Mouse (Mus musculus): ENCODE data around the gene Atf6.

Atf6 gene

DNA sequence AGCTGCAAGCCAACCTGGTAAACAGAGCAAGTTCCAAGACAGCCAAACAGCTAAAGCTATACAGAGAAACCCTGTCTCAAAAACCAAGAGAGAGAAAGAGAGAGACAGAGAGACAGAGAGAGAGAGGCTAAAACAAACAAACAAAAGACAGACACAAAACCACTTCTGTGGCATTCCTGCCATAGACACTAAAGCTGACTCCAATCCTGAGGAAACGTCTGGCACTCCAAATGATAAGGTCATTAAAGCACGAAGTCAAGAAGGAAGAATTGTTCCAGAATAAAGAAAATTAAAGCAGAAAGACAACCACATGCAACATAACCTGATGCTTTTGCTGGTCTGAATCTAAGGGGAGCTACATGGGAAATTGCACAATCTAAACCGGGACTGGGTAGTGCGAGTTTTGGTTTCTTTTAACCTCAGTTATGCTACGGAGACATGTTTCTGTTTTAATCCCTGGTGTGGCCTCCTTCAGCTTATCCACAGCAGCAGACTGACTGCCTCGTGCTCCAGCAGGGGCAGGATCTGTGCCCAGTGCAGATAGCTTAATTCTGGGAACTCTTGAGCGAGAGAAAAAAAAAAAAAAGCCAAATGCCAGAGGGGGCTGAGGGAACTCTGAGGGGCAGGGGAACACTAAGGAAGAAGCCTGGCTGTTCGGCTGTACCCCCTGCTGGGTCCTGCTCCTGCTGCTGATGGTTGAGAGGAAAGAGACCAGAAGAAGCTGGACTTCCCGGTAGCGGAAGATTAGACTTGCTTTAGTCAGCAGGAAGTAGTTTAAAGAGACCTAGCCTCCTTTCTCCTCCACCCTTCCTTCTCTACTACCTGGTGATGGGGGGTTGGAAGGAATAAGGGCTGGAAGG lies 21.9 kb downstream of the Atf6 start:
- DNase-seq: no peak

DNA sequence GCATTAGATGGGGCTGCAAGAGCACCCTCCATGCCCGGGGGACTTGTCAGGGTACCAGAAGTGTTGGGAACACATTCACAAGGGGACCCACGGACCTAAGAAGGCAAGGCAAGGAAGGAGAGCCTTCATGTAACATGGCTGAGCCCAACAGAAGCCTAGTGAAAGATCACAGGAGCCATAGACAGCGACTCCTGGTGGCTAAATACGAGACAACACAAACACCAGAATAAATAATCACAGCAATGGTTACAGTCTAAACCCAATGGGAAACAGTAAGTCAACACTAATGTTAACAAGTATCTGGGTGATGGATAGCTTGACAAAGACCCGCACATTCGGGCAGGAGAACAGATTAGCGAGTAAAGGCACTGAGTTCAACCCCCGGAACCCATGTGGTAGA lies 23.2 kb downstream of the Atf6 start:
- peak; percentile 26 for DNase-seq

DNA sequence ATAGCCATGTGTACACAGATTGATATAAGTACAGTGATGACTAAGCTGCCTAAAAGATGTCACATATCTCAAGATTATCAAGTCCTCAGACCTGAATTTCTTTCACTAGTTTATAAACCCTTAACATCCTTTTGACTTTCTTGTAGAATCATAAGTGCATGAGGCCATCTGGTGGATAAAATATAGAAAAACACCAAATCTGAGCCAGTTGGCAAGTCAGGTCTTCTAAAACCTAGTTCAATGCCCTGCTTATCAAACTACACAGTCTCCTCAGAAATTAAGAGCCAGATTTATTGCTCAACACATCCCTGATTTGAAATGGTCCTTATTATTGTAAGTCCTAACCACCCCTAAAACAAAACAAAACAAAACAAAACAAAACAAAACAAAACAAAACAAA lies 27.9 kb downstream of the Atf6 start:
- DNase-seq: no peak

DNA sequence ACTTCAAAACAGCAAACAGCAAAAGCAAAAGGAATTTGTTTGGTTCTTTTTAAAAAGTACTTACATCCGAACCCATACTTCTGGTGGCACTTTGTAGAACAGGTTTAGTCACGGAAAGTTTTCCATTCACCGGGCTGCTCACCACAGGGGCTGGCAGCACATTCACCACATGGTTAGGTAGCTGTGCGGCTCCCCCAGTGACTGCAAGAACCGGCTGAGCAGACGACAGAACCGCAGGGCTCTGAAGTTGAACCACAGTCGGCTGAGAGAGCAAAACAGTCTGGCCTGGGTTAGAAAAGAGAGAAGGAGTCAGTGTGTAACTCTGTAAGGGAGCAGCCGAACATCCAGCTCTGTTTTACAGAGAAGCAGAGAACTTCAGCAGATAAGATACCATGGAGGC lies 32.8 kb downstream of the Atf6 start:
- DNase-seq: peak; percentile 46

DNA sequence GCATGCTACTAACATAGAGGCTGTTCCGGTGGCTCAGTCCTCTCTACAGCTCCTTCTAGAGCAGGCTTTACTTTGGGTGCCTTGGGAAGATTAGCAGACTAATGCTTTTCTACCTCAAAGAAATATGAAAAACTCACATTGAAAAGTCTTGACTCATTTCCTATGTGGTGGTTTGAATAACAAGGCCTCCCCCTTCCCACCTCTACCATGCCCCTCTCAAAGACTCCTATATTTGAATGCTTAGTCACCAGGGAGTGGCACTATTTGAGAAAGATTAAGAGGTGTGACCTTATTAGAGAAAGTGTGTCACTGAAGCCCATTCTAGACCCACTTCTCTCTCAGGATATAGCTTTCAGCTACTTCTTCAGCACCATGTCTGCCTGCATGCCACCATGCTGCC lies 37.8 kb downstream of the Atf6 start:
- DNase-seq: no peak

DNA sequence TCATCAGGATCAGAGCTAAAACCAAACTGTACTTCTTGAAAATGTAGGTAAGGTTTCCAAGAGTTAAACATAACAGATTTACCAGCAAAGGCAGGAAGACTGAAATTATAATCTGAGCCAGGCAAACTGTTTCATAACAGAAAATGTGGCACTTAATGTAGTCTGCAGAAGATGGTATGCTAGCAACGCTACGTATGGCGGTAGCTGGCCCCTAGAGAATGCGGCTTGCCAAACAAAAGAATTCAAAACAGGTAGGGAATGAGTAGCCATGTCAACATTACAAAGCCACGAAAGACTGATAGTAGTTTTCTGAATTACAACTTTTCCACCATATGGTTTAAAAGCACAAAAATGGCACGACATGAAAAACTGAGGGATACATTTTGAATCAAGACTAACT lies 38.2 kb downstream of the Atf6 start:
- no peak for DNase-seq

DNA sequence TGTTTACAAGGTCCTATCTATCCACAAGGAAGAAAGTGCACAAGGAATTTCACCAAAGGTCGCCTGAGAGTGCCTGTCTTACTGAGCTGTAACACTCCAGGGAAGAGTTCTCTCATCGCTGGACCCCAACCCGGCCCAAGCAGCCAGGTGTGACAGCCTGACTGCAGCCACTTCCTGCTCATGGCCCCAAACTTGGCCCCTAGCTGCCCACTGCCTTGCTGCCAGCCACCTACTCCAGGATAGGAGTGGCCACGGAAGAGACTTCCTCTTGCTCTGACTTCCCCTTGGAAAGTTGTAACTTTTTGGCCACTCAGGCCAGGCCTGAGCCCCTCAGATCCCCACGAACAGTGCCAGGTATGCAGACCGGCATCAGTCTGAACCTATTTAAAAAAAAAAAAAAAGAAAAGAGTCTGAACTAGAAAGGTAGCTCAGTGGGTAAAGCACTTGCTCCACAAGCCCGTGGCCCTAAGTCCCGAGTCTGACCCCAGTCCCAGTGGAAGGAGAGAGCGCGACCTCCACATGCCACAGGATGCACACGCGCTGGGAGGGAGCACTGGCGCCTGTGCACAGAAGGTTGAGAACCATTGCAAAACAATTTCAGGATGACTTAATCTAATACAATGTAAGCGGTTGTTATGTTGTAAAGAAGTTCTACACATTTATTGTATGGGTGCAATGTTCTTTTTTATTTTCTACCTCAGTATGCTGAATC lies 47.3 kb downstream of the Atf6 start:
- DNase-seq: no peak

DNA sequence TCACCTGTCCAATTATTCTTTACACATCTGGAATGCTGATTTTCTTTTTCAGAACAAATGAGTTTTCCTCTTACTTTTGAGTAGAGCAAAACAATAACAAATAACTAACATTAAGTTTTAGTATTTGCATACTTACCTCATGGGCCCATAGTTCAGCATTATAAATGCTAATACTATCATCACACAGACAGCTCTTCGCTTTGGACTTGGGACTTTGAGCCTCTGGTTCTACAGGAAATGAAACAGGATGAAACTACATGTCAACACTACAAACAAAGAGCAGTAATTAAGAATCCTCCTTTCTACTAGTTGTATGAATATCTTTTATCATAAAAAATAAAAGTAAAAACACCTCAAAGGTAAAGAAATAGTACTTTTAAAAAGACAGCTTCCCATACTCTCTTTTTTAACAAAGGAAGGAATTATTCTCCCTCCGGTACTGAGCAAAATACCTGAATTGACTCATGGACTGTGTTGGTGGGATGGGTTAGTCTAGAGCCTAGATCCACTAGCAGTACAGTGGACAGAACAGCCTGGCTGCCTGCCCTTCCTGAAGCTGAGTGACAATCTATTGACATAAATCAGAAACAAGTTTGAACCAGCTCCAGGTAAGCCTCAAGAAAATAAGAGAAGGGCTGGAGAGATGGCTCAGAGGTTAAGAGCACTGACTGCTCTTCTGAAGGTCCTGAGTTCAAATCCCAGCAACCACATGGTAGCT lies 52.1 kb downstream of the Atf6 start:
- DNase-seq: no peak

DNA sequence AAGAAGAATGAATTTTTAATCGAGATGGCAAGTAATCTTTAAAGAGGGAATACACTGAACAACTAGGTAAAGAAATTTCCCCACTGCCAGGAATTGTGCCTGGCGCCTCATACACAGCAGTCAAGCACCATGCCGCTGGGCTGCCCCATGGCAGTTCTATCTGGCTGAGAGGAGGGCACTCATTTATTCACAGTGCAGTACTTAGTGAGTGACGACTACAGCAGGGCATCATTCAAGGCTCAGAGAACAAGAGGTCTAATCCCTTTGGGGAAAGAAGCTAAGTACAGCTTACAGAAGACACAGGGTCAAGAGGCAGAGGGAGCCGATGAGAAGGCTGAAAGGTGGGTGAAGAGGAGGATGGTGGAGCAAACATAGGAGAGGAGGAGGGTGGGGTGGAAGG lies 54.7 kb downstream of the Atf6 start:
- DNase-seq: no peak

DNA sequence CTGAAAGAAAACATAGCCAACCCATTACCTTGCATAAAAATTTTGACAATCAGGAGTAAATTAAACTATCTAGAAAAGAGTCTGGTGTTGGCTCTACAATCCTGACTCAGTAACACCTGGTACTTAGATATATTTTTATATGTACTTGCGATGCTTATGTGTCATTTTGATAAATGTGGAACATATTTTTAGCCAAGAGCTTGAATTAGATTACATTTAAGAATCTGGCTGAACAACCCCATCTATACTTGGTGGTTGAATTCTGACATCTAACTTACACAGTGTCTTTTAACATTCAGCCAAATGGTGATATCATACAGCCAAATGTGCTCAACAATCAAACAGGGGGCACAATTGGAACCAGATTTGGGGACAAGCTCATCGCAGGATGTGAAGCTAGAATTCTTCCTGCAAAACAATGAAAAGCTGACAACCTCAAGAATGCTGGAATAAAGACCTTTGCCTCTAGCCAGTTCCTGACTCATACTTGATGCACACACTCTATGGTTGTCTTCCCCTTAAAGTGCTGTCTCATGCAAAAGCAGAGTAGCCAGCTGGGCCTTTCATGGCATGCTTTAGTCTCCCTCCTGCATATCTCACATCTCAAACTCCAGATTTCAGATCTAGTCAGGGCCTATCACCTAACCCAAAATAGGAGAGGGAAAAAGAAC lies 59.8 kb downstream of the Atf6 start:
- DNase-seq: no peak

DNA sequence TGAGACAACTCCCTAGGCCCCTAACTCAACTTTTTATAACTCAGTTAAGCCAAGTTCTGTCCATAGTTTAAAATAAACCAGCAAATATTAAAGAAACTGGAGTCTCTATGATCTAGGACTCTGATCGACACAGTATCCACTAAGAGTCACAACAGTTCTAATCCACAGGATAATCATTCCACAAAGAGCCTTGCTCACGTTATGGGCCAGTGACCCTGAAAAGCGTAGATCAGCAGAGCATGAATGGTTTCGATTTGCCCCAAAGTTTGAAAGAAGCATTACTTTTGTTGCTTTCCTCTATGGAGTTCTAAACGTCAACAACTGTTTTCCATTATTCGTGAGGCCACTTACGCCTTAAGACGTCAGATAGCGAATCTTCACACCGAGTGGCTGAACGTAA lies 62.9 kb downstream of the Atf6 start:
- DNase-seq: no peak

DNA sequence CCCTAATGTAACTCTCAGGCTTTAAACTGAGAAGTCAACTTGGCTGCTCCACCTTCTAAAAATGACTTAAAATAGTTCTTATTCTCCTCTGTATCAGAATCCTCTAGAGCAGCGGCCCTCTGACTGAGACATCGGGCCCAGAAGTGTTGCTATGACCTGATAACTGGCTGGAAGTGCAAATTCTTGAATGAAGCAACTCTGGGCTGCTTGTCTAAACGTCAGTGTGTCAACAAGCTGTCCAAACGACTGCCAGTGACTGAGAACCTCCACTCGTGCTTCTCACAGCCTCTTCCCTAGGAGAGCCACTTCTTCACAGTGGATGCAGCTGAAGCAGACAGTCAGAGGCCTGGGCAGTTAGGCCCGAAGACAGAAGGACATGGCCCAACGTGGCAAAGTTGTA lies 64.9 kb downstream of the Atf6 start:
- no peak for DNase-seq

DNA sequence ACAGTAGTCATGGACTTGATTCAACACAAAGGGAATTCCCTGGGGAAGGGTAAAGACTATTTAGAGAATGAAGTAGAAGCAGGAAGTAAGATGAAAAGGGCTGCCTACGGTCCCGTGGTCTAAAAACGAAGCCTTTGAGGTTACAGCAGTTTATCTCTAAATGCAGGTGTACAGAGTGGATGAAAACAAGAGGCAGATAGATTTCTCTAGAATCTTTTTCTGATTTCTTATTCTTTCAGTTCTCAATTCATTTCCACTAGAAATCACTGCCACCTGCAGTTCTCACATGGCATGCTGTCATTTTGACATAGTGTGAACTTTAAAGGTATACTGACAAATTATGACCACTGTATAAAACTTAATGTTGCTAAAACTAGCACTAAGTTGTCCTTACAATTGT lies 66.9 kb downstream of the Atf6 start:
- no peak for DNase-seq

DNA sequence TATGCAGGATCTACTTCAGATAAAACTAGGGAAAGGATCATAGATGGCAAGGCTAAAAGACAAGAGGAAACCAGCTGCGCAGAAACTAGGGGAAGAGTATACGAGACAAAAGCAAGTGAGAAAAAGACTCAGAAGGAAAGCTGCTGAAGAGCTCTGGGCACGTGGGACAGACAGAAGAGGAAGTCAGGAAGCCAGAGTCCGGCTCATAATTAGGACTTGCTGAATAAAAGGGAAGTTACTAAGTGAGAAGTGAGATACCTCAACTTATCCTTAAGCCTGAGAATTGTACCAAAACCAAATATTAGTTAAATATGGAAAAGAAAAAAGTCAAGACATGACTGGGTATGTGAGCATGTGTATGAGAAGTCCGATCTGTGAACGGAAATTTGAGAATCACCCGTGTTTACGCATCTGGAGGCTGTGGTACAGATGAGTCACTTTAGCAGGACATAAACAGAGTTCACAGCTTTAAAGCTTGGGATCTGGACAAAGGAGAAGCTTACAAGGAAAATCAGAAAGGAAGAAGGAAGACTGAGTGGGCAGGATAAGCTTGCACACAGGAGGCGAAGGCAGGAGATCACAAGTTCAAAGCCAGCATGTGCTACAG lies 71.7 kb downstream of the Atf6 start:
- DNase-seq: no peak

DNA sequence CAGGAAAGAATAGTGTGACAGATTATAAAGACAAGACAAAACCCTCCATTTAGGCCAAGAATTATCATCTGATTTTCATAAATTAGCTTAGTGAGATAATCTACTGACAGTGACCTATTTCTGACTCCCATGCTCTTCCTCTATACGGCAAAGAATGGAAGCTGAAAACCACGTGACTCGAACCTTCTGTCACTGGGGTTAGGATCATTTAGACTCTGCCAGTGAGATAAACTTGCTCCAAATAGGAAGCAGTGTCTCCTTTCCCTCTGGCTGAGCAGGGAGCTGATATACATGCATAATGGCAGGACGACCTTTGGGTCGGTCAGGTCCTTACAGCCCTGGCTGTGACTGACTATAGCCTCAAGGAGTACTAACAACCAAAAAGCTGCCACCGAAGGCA lies 76.0 kb downstream of the Atf6 start:
- no peak for DNase-seq

DNA sequence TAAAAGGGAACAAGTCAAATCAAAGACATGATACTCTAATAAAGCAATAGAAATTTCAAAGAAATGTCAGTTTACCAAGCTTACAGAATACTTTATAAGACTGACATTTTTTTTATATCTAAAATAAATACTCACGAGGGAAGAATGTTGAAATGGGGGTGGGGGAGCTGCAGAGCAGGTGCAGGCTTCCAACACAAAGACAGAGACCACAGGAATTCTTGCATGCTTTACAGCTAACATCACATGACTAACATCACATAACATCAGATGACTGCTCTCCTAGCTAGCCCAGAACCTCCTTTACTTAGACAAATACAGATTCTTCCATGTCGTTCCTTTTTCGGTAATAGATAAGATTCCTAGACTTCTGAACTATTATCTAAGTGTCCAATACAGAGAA lies 76.6 kb downstream of the Atf6 start:
- DNase-seq: no peak

DNA sequence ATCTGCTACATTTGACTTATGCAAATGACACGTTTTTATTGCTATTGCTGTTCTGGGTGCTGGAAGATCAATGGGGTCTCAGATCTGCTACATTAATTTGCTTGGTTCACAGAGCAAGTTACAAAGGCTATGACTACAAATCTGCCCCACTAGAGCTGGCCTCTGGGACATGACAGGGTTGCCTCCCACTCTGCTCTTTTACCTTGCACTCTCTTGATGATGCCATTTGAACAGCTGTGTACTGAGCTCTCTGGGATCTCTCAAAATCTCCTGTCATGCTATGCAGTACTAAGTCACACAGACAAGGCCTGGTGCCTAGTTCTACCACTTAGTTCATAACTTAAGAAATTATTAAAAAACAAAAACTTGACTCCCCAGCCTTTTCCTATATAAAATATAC lies 79.9 kb downstream of the Atf6 start:
- DNase-seq: no peak

DNA sequence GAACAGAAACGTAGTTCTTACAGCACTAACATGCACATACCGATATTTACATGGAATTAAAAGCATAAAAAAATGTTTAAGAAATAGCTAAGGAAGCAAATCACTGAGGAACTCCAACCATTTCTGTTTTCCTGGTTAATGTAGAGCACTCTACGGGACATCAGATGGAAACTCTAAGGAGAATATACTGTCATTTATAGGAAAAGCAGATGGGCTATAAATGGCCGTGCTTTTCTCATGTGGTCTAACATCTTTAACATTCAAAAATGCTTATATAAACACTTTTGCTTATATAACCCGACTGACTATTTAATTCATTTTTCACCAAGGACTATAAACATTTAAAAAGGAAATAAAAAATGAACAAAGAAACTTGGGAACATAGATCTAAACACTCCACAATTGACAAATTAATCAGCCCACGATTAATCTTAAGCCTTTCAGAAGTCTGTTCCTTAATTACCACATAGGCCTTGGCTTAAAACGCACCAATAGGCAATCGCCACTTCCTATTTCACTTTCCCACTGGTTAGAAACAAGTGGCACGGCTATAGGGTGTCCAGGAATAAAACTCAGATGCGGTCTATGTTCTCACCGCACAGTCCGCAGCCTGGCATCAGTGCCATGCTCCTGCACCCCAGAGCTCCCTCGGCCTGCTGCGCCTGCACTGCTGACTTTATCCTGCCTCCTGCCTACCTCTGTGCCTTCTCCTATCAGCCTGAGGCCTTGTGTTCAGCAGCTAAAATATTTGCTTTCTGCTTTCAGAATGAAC lies 80.8 kb downstream of the Atf6 start:
- DNase-seq: no peak

DNA sequence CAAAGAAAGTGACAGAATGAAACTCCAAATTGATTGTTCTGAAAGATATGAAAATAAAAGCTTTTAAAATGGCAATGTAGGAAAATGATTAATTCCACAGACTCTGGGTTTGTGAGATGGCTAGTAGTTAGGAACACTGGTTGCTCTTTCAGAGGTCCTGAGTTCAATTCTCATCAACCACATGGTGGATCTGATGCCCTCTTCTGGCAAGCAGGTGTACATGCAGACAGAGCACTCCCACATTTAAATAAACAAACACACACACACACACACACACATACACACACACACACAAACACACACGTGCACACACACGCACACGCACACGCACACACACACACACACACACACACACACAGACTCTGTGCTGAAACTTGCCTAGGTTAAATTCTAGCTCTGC lies 89.9 kb downstream of the Atf6 start:
- DNase-seq: no peak

DNA sequence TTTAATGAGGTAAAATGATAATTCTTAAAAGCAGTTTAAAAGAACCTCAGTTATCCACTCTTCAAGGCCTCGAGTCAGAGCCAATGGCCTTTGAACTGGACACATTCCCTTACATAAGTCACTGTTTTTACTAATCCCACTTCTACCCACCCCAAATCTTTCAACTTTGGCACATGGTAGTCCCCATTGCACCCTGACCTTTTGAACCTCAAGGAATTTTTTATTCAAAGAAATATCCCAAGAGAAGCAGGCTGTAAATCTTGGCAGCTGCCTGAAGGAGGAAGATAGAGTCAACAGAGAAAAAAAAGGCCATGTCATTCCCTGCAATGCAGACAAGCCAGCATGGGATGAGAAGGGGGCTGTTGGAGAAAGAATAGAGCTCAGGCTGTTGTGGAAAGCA lies 93.1 kb downstream of the Atf6 start:
- no peak for DNase-seq

DNA sequence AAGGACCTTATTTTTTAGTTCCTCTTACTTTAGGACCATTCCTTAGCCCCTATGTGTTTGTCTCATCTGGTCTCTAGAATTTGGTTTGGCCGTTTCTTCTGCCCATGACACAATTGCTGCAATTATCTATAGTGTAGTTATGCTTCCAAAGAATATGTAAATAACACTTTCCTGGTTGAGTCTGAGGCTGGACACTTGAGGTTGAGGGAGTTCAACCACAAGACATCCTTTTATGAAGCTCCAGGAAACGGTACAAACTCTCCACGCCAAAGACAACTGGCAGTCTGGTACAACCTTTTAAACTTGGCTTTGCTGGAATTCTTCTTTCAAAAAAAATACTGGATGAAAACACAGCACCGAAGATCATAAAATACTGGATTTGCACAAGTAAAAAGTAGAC lies 94.1 kb downstream of the Atf6 start:
- DNase-seq: no peak

DNA sequence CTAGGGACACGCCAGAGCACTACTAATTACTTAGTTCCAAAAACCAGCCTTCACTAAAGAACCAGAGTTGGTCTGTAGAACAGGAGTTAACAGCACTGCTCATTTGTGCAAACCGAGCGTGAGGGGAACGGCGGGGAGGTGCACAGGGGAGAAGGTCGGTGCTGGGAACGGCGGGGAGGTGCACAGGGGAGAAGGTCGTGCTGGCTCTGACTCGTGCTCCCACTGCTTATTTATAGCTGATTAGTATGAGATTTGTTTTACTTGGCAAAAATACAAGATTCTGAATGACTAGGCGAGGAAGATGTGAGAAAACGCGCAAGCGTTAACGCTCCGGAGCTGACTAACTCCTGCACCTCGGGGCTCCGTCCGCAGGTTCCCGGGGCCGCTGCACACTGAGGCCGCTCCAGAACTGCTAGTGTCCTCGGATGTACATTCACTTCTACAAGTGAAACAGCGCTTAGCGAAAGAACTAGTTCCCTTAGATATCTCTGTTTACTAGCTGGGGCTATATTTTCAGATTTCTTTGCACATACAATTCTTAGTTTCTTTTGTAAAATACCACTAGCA lies 96.1 kb downstream of the Atf6 start:
- peak; percentile 36 for DNase-seq
